Mouse (Mus musculus): ENCODE results near the gene Cxcr5.
A peak's percentile ranks its signal among the peaks of the same experiment; 100 is the strongest.

The Cxcr5 gene

GRCm38 (mm10) chr9:44494863-44495809 lies 66.5 kb downstream of the Cxcr5 start:
- no peak for DNase-seq (ENCODE audit: low spot score)

GRCm38 (mm10) chr9:44494261-44494862 lies 67.3 kb downstream of the Cxcr5 start:
- DNase-seq (ENCODE audit: low spot score) = no peak

GRCm38 (mm10) chr9:44492631-44493461 lies 68.8 kb downstream of the Cxcr5 start:
- no peak for DNase-seq (ENCODE audit: low spot score)

- no peak for DNase-seq (ENCODE audit: low spot score)
Observed at GRCm38 (mm10) chr9:44491351-44491750, 70.3 kb downstream of the Cxcr5 start.

GRCm38 (mm10) chr9:44490086-44490967 lies 71.3 kb downstream of the Cxcr5 start:
- DNase-seq (ENCODE audit: low spot score) = no peak

GRCm38 (mm10) chr9:44489651-44490085 lies 72.0 kb downstream of the Cxcr5 start:
- DNase-seq (ENCODE audit: low spot score) = no peak

GRCm38 (mm10) chr9:44488855-44489381 lies 72.8 kb downstream of the Cxcr5 start:
- no peak for DNase-seq (ENCODE audit: low spot score)

- DNase-seq (ENCODE audit: low spot score) = no peak
Observed at GRCm38 (mm10) chr9:44488416-44488815, 73.3 kb downstream of the Cxcr5 start.

GRCm38 (mm10) chr9:44487441-44487840 lies 74.2 kb downstream of the Cxcr5 start:
- DNase-seq (ENCODE audit: low spot score) = no peak

GRCm38 (mm10) chr9:44486741-44487421 lies 74.8 kb downstream of the Cxcr5 start:
- no peak for DNase-seq (ENCODE audit: low spot score)

GRCm38 (mm10) chr9:44486335-44486734 lies 75.3 kb downstream of the Cxcr5 start:
- no peak for DNase-seq (ENCODE audit: low spot score)

GRCm38 (mm10) chr9:44485516-44486161 lies 76.0 kb downstream of the Cxcr5 start:
- no peak for DNase-seq (ENCODE audit: low spot score)

GRCm38 (mm10) chr9:44485105-44485515 lies 76.6 kb downstream of the Cxcr5 start:
- DNase-seq (ENCODE audit: low spot score) = no peak

GRCm38 (mm10) chr9:44484311-44485104 lies 77.2 kb downstream of the Cxcr5 start:
- DNase-seq (ENCODE audit: low spot score) = no peak

- DNase-seq (ENCODE audit: low spot score) = no peak
Observed at GRCm38 (mm10) chr9:44483510-44484044, 78.1 kb downstream of the Cxcr5 start.

GRCm38 (mm10) chr9:44483041-44483509 lies 78.6 kb downstream of the Cxcr5 start:
- no peak for DNase-seq (ENCODE audit: low spot score)

GRCm38 (mm10) chr9:44482552-44482951 lies 79.1 kb downstream of the Cxcr5 start, which contains the start of gene Bcl9l:
Bcl9l (plus strand) TSS chr9:44482825.
- peak; percentile 50 for DNase-seq (ENCODE audit: low spot score)

GRCm38 (mm10) chr9:44482112-44482511 lies 79.6 kb downstream of the Cxcr5 start:
- no peak for DNase-seq (ENCODE audit: low spot score)

Data from c-Kit-positive CD71-positive TER-119-positive erythroid progenitor cells, embryonic 14.5 days (primary cell).